Mouse (Mus musculus) testis, adult 2 months (tissue): ENCODE measurements around the gene Vezf1.

Experiments
- CTCF ChIP-seq: fragments of 200-500 bp; IDR thresholded peaks from 2 replicates; pipeline ENCODE4 v1.5.1; 2012; ENCODE audit warnings: low read depth, mild to moderate bottlenecking, inconsistent platforms, low read length, moderate library complexity; ENCODE audit not compliant: control insufficient read depth, insufficient read depth, insufficient replicate concordance
- POLR2A ChIP-seq: fragments of 200-500 bp; IDR thresholded peaks from 2 replicates; pipeline ENCODE4 v1.6.1; 2012; ENCODE audit warnings: low read depth, mild to moderate bottlenecking, inconsistent platforms, low read length, moderate library complexity; ENCODE audit not compliant: control insufficient read depth

- no peak for TF ChIP-seq POLR2A
- TF ChIP-seq CTCF, result no peak
Measured at GRCm38 (mm10) chr11:88129935-88130334, 61.9 kb downstream of the Vezf1 start.
